Mouse (Mus musculus): ENCODE measurements at regions not wholly inside any gene's neighbourhood (a gene's known extent, or its start where the extent isn't known, plus 50 kb on each side); places are given as distances from the start of the nearest gene placed in this dataset.

DNA sequence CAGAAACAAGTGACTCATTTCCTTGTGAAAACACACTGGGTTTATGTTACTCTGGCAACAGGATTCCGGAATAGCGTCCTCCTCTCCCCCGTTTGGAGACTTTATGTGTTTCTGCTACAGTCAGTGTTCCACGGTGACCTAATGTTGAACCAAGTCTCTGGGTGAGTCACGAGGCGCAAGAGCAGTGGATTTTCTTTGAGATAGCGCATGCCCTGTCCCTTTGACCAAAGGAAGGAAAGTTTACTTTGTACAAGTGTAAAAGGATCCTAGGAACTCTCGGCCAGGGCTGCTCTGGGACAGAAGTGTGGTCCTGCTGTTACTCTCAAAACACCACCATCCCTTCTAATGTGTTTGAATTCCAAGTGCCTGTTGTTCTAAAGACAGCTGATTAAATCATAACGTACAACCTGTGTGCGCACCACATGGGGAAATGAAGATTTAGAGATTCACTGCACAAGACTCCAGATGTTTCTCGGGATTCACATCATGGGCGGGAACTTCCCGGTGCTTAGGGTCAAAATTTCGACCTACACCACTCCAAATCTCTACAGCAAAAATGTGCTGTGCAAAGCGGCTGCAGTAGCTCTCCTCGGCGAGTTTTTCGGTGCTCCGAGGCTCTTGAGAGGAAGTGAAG is 176.1 kb upstream of the Rbms1 start:
- H3K36me3 ChIP-seq (replicated peaks), result no peaks in the 10 kb centered on the region
- no peaks in the 10 kb centered on the region for H3K9me3 ChIP-seq
- peak; percentile 37 for DNase-seq (ENCODE audit: low spot score)
- 51% methylated on average over 19 of the region's 19 CpGs for WGBS
- peak overlapping the region; percentile 30 for H3K27ac ChIP-seq (replicated peaks)
- H3K4me1 ChIP-seq, result peaks cover 16% of the 10 kb centered on the region
- H3K4me3 ChIP-seq, result 0 out of 2 replicates have a peak overlapping the region, but pooled peaks have one; percentile 9
- no peaks in the 10 kb centered on the region for H3K27me3 ChIP-seq (replicated peaks; ENCODE audit: low read depth, poor library complexity, severe bottlenecking)

DNA sequence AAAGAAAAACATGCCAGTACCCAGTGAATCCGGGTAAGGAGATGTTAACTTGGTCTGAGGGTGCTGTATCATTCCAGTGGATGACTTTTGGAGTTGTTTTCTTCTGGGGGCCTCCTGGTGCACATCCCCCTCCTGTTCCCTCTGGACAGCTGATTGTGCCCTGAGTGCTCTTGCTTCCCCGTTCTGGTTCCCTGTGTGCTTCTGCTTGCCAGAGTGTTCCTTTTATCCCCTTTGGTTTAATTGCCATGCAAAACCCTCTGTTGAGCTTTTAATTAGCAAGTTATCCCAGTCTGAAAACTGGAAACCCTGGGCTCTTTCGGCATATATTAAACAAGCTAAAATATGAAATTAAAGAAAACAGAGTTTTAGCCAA is 175.6 kb upstream of the Rbms1 start:
- DNase-seq (ENCODE audit: low spot score), result no peak
- no peaks in the 10 kb centered on the region for H3K27me3 ChIP-seq (replicated peaks; ENCODE audit: low read depth, poor library complexity, severe bottlenecking)
- no peaks in the 10 kb centered on the region for H3K9me3 ChIP-seq
- H3K36me3 ChIP-seq (replicated peaks), result no peaks in the 10 kb centered on the region
- H3K4me3 ChIP-seq, result no peak overlapping the region
- H3K27ac ChIP-seq (replicated peaks), result peak overlapping the region; percentile 20; the same call in 1 of the 2 replicates
- H3K4me1 ChIP-seq, result peaks cover 16% of the 10 kb centered on the region
- 52% methylated on average over 3 of the region's 3 CpGs for WGBS

DNA sequence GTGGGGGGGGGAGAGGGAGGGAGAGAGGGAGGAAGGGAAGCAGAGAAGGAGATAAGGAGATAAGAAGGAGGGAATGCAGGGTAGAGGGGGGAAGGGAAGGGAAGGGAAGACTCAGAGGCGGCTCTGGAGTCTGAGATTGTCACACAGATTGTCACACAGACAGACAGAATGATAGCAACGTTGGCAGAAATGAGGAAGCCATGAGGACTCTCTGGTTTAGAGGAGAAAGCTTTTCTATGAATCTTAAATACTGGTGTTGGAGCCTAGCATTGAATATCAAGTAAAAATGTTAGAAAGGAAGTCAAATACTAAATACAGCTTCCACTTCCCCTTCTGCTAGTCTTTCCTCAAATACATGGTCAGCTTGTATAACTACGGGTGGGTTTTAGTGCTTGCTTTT is 174.4 kb upstream of the Rbms1 start:
- 57% methylated on average over 3 of the region's 3 CpGs for WGBS
- Histone ChIP-seq H3K4me1 (peaks cover 16% of the 10 kb centered on the region), H3K9me3 (no peaks in the 10 kb centered on the region), H3K27ac (replicated peaks) (no peak overlapping the region), H3K36me3 (replicated peaks) (no peaks in the 10 kb centered on the region), H3K4me3 (no peak overlapping the region), H3K27me3 (replicated peaks; ENCODE audit: low read depth, poor library complexity, severe bottlenecking) (no peaks in the 10 kb centered on the region)
- DNase-seq (ENCODE audit: low spot score), result no peak

DNA sequence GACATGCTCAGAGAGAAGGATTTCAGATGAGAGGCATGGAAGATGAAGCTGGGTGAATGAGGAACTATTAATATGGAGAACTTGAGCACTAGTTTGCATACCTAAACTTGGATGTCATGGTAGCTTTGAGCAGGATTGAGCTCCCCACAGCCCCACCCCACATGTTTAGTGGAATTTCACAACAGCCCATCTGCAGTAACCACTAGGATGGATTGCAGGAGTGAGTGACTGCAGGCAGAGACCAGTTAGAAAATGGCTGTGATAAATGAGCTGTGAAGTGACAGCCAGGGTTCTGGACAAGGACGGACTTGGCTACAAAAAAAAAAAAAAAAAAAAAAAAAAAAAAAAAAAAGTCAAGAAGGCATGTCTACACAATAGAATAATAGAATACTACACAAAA is 173.9 kb upstream of the Rbms1 start:
- peaks cover 16% of the 10 kb centered on the region for H3K4me1 ChIP-seq
- H3K9me3 ChIP-seq, result no peaks in the 10 kb centered on the region
- no peaks in the 10 kb centered on the region for H3K36me3 ChIP-seq (replicated peaks)
- H3K27me3 ChIP-seq (replicated peaks; ENCODE audit: low read depth, poor library complexity, severe bottlenecking), result no peaks in the 10 kb centered on the region
- DNase-seq (ENCODE audit: low spot score), result no peak
- no peak overlapping the region for H3K4me3 ChIP-seq
- 40% methylated on average over 1 of the region's 1 CpGs for WGBS
- no peak overlapping the region for H3K27ac ChIP-seq (replicated peaks)

DNA sequence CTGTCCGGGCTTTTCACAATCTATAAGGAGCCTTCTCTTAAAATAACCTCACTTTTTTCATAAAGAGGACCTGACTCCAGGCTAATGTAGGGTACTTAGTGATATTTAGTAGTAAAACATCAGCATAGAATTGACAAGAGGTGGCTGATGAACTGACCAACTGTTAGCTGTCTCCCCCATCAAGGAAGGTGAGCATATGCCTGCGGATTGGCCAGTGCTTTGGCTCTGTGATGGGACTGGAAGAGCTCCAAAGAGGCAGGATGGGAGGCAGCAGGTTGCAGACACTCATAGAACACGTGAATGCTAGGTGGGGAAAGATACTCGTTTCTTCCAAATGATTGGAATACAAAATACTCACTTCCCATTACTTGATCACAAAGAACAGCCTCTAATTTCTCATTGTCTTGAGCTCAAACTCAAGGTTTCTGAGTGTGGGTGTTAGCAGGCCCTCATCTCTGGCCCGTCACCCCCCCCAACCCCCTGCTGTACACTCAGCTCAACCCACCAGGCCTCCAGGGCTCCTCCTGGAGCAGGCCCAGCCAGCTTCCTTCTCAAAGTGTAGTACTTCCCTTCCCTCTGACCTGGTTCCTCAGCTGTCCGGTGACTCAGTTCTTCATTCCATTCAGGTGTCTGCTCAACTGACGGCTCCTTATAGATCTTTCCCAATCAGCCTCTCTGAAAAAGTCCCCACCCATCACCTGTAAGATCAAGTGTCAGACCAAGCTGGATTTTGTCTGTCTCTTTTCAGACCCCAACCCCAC is 160.2 kb upstream of the Rbms1 start:
- DNase-seq (ENCODE audit: low spot score), result no peak
- no peaks in the 10 kb centered on the region for H3K4me1 ChIP-seq
- 83% methylated on average over 7 of the region's 7 CpGs for WGBS

DNA sequence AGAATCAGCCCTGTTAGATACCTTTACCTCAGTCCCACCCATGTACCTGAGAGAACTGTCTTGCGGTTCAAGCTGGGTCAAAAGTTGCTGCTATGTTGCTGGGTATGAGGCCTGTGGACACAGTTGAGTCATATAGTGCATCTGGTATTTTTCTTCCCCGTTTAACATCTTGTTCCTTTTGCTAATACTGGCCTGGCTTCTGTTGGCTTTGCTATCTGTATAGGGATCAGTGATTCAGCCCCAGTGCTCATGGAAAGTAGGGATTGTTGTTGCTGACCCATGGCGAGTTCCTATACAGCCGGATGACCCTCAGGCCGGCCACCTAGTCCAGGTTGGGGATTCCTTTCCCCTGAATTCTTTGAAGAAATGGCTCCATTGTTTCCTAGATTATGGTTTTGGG is 158.3 kb upstream of the Rbms1 start:
- H3K36me3 ChIP-seq (replicated peaks), result no peaks in the 10 kb centered on the region
- no peaks in the 10 kb centered on the region for H3K9me3 ChIP-seq
- no peak for DNase-seq (ENCODE audit: low spot score)
- no peaks in the 10 kb centered on the region for H3K27me3 ChIP-seq (replicated peaks; ENCODE audit: low read depth, poor library complexity, severe bottlenecking)
- H3K4me3 ChIP-seq, result no peak overlapping the region
- H3K27ac ChIP-seq (replicated peaks), result no peak overlapping the region
- H3K4me1 ChIP-seq, result 0 out of 2 replicates have a peak, but pooled peaks cover 2% of the 10 kb centered on the region
- 80% methylated on average over 5 of the region's 5 CpGs for WGBS

More for the DNA sequence above, 160.2 kb upstream of the Rbms1 start:
- Histone ChIP-seq H3K27ac (replicated peaks) (no peak overlapping the region), H3K4me3 (no peak overlapping the region), H3K9me3 (no peaks in the 10 kb centered on the region), H3K27me3 (replicated peaks; ENCODE audit: low read depth, poor library complexity, severe bottlenecking) (no peaks in the 10 kb centered on the region), H3K36me3 (replicated peaks) (no peaks in the 10 kb centered on the region)

DNA sequence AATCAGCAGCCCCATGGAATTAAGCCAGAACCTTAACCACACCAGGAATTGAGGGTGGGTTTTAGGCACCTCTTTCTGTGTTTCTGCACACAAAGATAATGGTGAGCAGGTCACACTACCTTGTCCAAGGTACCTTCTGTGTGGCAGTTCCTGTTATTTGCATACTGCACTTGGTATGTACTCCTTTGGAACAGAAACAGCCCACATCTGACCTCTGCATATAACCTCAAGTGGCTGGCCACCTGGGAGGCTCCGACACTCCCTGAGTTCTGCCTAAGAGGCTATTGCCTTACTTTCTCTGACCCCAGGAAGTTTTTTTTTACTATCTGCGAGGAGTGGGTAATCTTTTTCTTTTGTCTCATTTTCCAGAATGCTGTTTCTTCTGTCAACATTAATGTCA is 151.6 kb upstream of the Rbms1 start:
- no peaks in the 10 kb centered on the region for H3K9me3 ChIP-seq
- no peak for DNase-seq (ENCODE audit: low spot score)
- no peaks in the 10 kb centered on the region for H3K27me3 ChIP-seq (replicated peaks; ENCODE audit: low read depth, poor library complexity, severe bottlenecking)
- no peaks in the 10 kb centered on the region for H3K36me3 ChIP-seq (replicated peaks)
- no peak overlapping the region for H3K4me3 ChIP-seq
- H3K4me1 ChIP-seq, result 0 out of 2 replicates have a peak, but pooled peaks cover 5% of the 10 kb centered on the region
- WGBS, result 49% methylated on average over 2 of the region's 2 CpGs
- no peak overlapping the region for H3K27ac ChIP-seq (replicated peaks)

DNA sequence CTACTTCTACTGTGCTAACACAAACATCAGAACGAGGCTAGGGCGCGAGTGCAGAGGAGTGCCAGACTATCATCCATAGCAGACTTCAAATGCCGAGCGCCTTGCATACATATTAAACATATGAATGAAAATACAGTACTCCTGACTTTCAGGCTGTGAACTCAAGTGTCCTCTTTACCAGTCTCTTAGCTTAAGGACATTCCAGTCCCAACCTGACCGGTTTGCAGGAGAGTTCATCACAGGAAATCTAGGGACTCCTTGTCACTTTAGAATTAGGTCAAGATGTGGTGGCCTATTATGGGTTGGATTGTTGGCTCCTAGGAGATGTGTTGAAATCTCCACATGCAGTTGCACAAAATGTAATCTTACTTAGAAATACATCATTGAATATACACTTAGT is 150.9 kb upstream of the Rbms1 start:
- no peak overlapping the region for H3K4me3 ChIP-seq
- H3K4me1 ChIP-seq, result 0 out of 2 replicates have a peak, but pooled peaks cover 5% of the 10 kb centered on the region
- 89% methylated on average over 6 of the region's 6 CpGs for WGBS
- H3K9me3 ChIP-seq, result no peaks in the 10 kb centered on the region
- no peak overlapping the region for H3K27ac ChIP-seq (replicated peaks)
- H3K36me3 ChIP-seq (replicated peaks), result no peaks in the 10 kb centered on the region
- H3K27me3 ChIP-seq (replicated peaks; ENCODE audit: low read depth, poor library complexity, severe bottlenecking), result no peaks in the 10 kb centered on the region
- DNase-seq (ENCODE audit: low spot score), result no peak

DNA sequence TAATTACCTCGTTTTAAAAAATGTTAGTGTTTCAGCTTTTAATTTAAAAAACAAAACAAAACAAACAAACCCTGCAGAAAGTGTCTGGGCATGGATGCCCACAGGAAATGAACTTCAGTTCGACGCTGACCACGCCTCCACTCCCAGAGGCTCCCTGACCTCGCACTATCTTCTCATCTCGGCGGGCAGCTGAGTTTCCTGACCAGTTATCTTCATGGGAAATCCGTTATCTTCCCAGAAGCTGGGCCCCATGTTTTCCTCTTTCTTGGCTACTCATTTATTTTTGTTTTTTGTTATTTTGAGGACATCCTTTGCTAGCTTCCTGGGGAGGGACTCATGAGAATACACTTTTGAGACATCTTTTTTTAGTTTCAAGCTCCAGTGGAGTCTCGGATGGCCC is 147.6 kb upstream of the Rbms1 start:
- 0 out of 2 replicates have a peak, but pooled peaks cover 2% of the 10 kb centered on the region for H3K4me1 ChIP-seq
- no peaks in the 10 kb centered on the region for H3K27me3 ChIP-seq (replicated peaks; ENCODE audit: low read depth, poor library complexity, severe bottlenecking)
- 49% methylated on average over 9 of the region's 9 CpGs for WGBS
- no peak overlapping the region for H3K27ac ChIP-seq (replicated peaks)
- H3K36me3 ChIP-seq (replicated peaks), result no peaks in the 10 kb centered on the region
- no peak for DNase-seq (ENCODE audit: low spot score)
- H3K4me3 ChIP-seq, result no peak overlapping the region
- no peaks in the 10 kb centered on the region for H3K9me3 ChIP-seq

DNA sequence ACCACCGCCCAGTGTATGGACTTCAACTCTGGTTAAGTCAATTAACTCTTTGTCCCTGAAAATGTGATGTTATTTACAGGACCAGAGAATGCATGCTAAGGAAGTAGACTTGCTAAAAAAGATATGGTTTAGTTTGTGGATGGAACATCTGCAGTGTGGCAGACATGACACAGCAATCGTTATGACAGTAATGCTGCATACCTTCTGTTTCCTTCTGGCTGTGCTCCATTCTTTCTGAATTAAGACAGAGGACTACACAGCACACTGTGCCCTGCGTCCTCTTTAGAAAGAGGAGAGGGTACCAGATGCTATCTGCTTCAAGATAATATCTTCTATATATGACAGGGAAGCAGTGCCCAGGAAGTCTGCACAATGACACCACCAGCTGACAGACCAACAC is 146.6 kb upstream of the Rbms1 start:
- Histone ChIP-seq H3K4me3 (no peak overlapping the region), H3K9me3 (no peaks in the 10 kb centered on the region), H3K36me3 (replicated peaks) (no peaks in the 10 kb centered on the region), H3K27me3 (replicated peaks; ENCODE audit: low read depth, poor library complexity, severe bottlenecking) (no peaks in the 10 kb centered on the region), H3K4me1 (0 out of 2 replicates have a peak, but pooled peaks cover under 1% of the 10 kb centered on the region), H3K27ac (replicated peaks) (no peak overlapping the region)
- no peak for DNase-seq (ENCODE audit: low spot score)
- 79% methylated on average over 3 of the region's 3 CpGs for WGBS

DNA sequence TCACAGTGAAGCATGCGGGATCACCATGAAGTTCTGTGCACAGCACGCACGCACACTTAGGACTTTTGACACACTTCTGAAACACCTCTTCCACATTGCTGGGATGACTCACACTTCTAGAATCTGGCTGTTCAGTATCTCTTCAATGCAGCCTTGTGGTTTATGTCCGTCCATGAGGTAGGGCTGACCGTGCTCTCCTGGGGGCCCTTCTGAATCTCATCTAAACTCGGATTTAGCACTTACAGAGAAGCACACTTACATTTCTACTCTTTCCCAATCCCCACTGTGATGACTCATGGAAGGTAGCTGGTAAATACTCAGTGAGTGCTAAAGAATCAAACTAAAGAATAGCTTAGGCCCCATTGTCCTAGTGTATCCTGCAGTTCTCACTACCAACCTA is 142.2 kb upstream of the Rbms1 start:
- Histone ChIP-seq H3K36me3 (replicated peaks) (no peaks in the 10 kb centered on the region), H3K4me1 (no peaks in the 10 kb centered on the region), H3K4me3 (no peak overlapping the region), H3K9me3 (no peaks in the 10 kb centered on the region), H3K27me3 (replicated peaks; ENCODE audit: low read depth, poor library complexity, severe bottlenecking) (no peaks in the 10 kb centered on the region), H3K27ac (replicated peaks) (no peak overlapping the region)
- no peak for DNase-seq (ENCODE audit: low spot score)
- 92% methylated on average over 6 of the region's 6 CpGs for WGBS

DNA sequence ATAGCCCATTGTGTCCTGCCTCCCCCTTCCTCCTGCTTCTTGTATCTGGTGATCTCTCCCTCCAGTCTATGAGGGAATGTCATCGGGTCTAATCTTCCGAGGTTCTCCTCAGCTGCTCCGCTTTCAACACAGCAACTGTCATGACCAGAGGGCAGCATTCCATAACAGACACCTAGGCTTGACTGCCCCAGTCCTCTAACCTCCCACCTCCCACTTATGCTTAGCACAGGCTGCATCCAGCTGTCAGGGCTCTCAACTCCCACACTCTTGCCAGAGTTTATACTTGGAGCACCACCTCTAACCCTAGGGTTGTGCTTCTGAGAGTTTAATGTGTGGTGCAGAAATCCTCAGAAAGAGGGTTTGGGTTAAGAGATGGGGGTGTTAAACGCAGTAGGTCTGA is 137.9 kb upstream of the Rbms1 start:
- no peaks in the 10 kb centered on the region for H3K9me3 ChIP-seq
- no peaks in the 10 kb centered on the region for H3K4me1 ChIP-seq
- H3K27ac ChIP-seq (replicated peaks), result no peak overlapping the region
- H3K27me3 ChIP-seq (replicated peaks; ENCODE audit: low read depth, poor library complexity, severe bottlenecking), result no peaks in the 10 kb centered on the region
- no peak overlapping the region for H3K4me3 ChIP-seq
- H3K36me3 ChIP-seq (replicated peaks), result no peaks in the 10 kb centered on the region
- WGBS, result 90% methylated on average over 4 of the region's 4 CpGs
- no peak for DNase-seq (ENCODE audit: low spot score)

DNA sequence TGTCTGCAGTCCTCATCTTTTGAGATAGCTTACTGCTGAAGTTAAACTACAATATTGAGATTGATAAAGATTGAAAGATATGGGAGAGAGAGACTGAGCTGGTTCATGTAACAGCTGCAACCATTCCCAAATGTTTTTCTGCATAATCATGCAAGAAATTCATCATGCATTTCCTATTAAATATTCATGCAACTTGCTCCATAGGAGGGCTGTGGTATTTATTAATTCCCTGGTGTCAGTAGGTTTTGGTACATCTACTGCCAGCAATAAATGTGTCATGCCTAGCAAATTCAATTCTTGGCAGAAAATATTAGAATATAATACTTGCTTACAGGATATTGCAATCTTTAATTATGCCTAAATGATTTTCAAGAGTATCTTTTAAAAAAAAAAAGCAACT is 125.5 kb upstream of the Rbms1 start:
- no peak overlapping the region for H3K27ac ChIP-seq (replicated peaks)
- H3K9me3 ChIP-seq, result no peaks in the 10 kb centered on the region
- H3K4me3 ChIP-seq, result no peak overlapping the region
- DNase-seq (ENCODE audit: low spot score), result no peak
- no peaks in the 10 kb centered on the region for H3K27me3 ChIP-seq (replicated peaks; ENCODE audit: low read depth, poor library complexity, severe bottlenecking)
- peaks cover 14% of the 10 kb centered on the region; the same call in 1 of the 2 replicates for H3K4me1 ChIP-seq
- no peaks in the 10 kb centered on the region for H3K36me3 ChIP-seq (replicated peaks)
